Comparison of ENCODE assay signal across 19 mouse cellular contexts in the genomic region with DNA sequence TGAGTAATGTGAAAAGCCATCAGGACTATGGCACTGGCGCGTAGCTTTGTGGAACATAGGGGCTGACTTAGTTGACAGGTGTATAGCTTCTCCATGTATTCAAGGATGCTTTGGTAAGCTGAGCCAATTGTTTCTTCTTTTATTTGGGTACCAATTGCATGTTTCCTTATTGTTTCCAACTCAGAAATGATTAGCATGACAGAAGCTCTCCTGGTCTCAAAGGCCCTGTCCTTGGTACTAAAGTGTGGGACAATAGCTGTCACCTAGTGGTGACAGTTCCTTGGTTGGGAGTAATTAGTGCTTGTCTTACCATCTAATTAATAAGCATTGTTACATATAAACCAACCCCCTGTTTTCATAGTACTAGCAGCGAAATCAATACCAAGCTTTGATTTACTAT.
DNase-seq lines count a peak whose midpoint lies in the region; ATAC-seq and TF ChIP-seq lines count a peak whose summit lies in the region.
"Had no signal": no experiment of that assay in that cellular context is flagged by ENCODE, and none has a peak within 500 bp of the region (broad histone marks: within the 10 kb centered on the region; RNA-seq: fewer than 3 reads in every experiment).

No protein-coding gene starts in this region.

- H3K27ac ChIP-seq in forebrain, embryonic 14.5 days (ENCODE audit: low read depth, low read length), result no peak overlapping the region
- H3K27ac ChIP-seq in forebrain, embryonic 10.5 days, result no peak overlapping the region
- H3K27ac ChIP-seq in hindbrain, postnatal 0 days, result no peak overlapping the region
- H3K27ac ChIP-seq in hindbrain, embryonic 14.5 days, result no peak overlapping the region
- H3K27ac ChIP-seq in neural tube, embryonic 13.5 days (replicated peaks), result 0 out of 2 replicates have a peak overlapping the region, but pooled peaks have one; percentile 28
- no peak overlapping the region for H3K27ac ChIP-seq in neural tube, embryonic 15.5 days (replicated peaks)
- H3K27ac ChIP-seq: embryonic facial prominence, embryonic 15.5 days; heart, embryonic 13.5 days; hindbrain, embryonic 15.5 days had no signal

- no peaks in the 10 kb centered on the region for H3K9me3 ChIP-seq in forebrain, embryonic 14.5 days (replicated peaks; ENCODE audit: control insufficient read depth, low read length)
- H3K9me3 ChIP-seq in forebrain, embryonic 10.5 days, result no peaks in the 10 kb centered on the region
- no peaks in the 10 kb centered on the region for H3K9me3 ChIP-seq in hindbrain, postnatal 0 days (ENCODE audit: low read length)
- H3K9me3 ChIP-seq in hindbrain, embryonic 14.5 days (ENCODE audit: control insufficient read depth, low read length), result no peaks in the 10 kb centered on the region
- no peaks in the 10 kb centered on the region for H3K9me3 ChIP-seq in neural tube, embryonic 13.5 days
- no peaks in the 10 kb centered on the region for H3K9me3 ChIP-seq in neural tube, embryonic 15.5 days (replicated peaks)
- H3K9me3 ChIP-seq: embryonic facial prominence, embryonic 15.5 days; heart, embryonic 13.5 days; hindbrain, embryonic 15.5 days had no signal

- no peak overlapping the region for H3K9ac ChIP-seq in forebrain, embryonic 14.5 days (ENCODE audit: low read length)
- no peak overlapping the region for H3K9ac ChIP-seq in hindbrain, postnatal 0 days (replicated peaks; ENCODE audit: low read length)
- no peak overlapping the region for H3K9ac ChIP-seq in hindbrain, embryonic 14.5 days
- H3K9ac ChIP-seq in neural tube, embryonic 13.5 days, result no peak overlapping the region
- no peak overlapping the region for H3K9ac ChIP-seq in neural tube, embryonic 15.5 days (replicated peaks)
- H3K9ac ChIP-seq: embryonic facial prominence, embryonic 15.5 days; heart, embryonic 13.5 days; hindbrain, embryonic 15.5 days had no signal

- ATAC-seq in forebrain, embryonic 14.5 days, result peak; percentile 37; the same call in 1 of the 2 replicates
- no peak for ATAC-seq in hindbrain, postnatal 0 days
- no peak for ATAC-seq in hindbrain, embryonic 14.5 days (ENCODE audit: low FRiP score)
- ATAC-seq in neural tube, embryonic 13.5 days (ENCODE audit: low read depth), result no peak
- ATAC-seq in neural tube, embryonic 15.5 days (ENCODE audit: low FRiP score), result no peak

- H3K4me2 ChIP-seq in forebrain, embryonic 14.5 days (ENCODE audit: low read length), result no peak overlapping the region; the same call in 1 of the 2 replicates
- 0 out of 2 replicates have a peak overlapping the region, but pooled peaks have one; percentile 4 for H3K4me2 ChIP-seq in hindbrain, postnatal 0 days (ENCODE audit: low read depth, low read length)
- no peak overlapping the region; the same call in 1 of the 2 replicates for H3K4me2 ChIP-seq in hindbrain, embryonic 14.5 days (replicated peaks)
- 0 out of 2 replicates have a peak overlapping the region, but pooled peaks have one; percentile 6 for H3K4me2 ChIP-seq in neural tube, embryonic 13.5 days
- no peak overlapping the region for H3K4me2 ChIP-seq in neural tube, embryonic 15.5 days
- H3K4me2 ChIP-seq: embryonic facial prominence, embryonic 15.5 days; heart, embryonic 13.5 days; hindbrain, embryonic 15.5 days had no signal

- H3K4me3 ChIP-seq in forebrain, embryonic 14.5 days (ENCODE audit: low read depth, low read length), result no peak overlapping the region
- no peak overlapping the region for H3K4me3 ChIP-seq in forebrain, embryonic 10.5 days
- no peak overlapping the region for H3K4me3 ChIP-seq in hindbrain, postnatal 0 days (ENCODE audit: low read length)
- H3K4me3 ChIP-seq in hindbrain, embryonic 14.5 days (replicated peaks; ENCODE audit: low read length), result no peak overlapping the region
- H3K4me3 ChIP-seq in neural tube, embryonic 13.5 days, result no peak overlapping the region
- H3K4me3 ChIP-seq in neural tube, embryonic 15.5 days (replicated peaks), result no peak overlapping the region
- H3K4me3 ChIP-seq: embryonic facial prominence, embryonic 15.5 days; erythroblast, embryonic 14.5 days; heart, embryonic 13.5 days; hindbrain, embryonic 15.5 days had no signal

- no peaks in the 10 kb centered on the region for H3K27me3 ChIP-seq in forebrain, embryonic 14.5 days (replicated peaks; ENCODE audit: control insufficient read depth, insufficient read depth, low read length)
- no peaks in the 10 kb centered on the region for H3K27me3 ChIP-seq in forebrain, embryonic 10.5 days (ENCODE audit: poor library complexity, severe bottlenecking)
- no peaks in the 10 kb centered on the region for H3K27me3 ChIP-seq in hindbrain, postnatal 0 days (ENCODE audit: insufficient read depth, low read length)
- no peaks in the 10 kb centered on the region for H3K27me3 ChIP-seq in hindbrain, embryonic 14.5 days (ENCODE audit: control insufficient read depth, insufficient read depth, low read length)
- H3K27me3 ChIP-seq in neural tube, embryonic 13.5 days, result no peaks in the 10 kb centered on the region
- no peaks in the 10 kb centered on the region for H3K27me3 ChIP-seq in neural tube, embryonic 15.5 days (replicated peaks)
- H3K27me3 ChIP-seq: CH12.LX; embryonic facial prominence, embryonic 15.5 days; heart, embryonic 13.5 days; hindbrain, embryonic 15.5 days had no signal

- DNase-seq in forebrain, embryonic 14.5 days (ENCODE audit: low spot score), result peak; percentile 16
- no peak for DNase-seq in forebrain, embryonic 10.5 days (ENCODE audit: extremely low spot score, low spot score)
- DNase-seq in hindbrain, postnatal 0 days (ENCODE audit: low spot score), result no peak
- DNase-seq in hindbrain, embryonic 14.5 days (ENCODE audit: low spot score), result no peak
- DNase-seq in frontal cortex, postnatal 36 days (ENCODE audit: low spot score in 2 of 2), result no peak
- DNase-seq: adrenal gland, postnatal 10 days; cerebellum, adult 11 months; cerebellum, adult 8-10 months; embryo, embryonic 11 days; gastrocnemius, postnatal 36 days; heart, postnatal 36 days; kidney, adult 11 months had no signal

- WGBS in forebrain, embryonic 14.5 days, result 7% methylated on average over 3 of the region's 3 CpGs
- 53% methylated on average over 3 of the region's 3 CpGs for WGBS in forebrain, embryonic 10.5 days
- WGBS in hindbrain, postnatal 0 days, result 46% methylated on average over 3 of the region's 3 CpGs
- WGBS in hindbrain, embryonic 14.5 days, result 26% methylated on average over 3 of the region's 3 CpGs
- WGBS in neural tube, embryonic 13.5 days, result 29% methylated on average over 3 of the region's 3 CpGs
- WGBS in neural tube, embryonic 15.5 days, result 41% methylated on average over 3 of the region's 3 CpGs

- H3K4me1 ChIP-seq in forebrain, embryonic 14.5 days (ENCODE audit: control insufficient read depth, insufficient read depth, low read length), result peaks cover 9% of the 10 kb centered on the region
- H3K4me1 ChIP-seq in forebrain, embryonic 10.5 days, result peaks cover 26% of the 10 kb centered on the region
- H3K4me1 ChIP-seq in hindbrain, postnatal 0 days (ENCODE audit: insufficient read depth, low read length), result no peaks in the 10 kb centered on the region
- H3K4me1 ChIP-seq in hindbrain, embryonic 14.5 days (replicated peaks; ENCODE audit: control insufficient read depth, insufficient read depth, low read length), result no peaks in the 10 kb centered on the region
- peaks cover 44% of the 10 kb centered on the region for H3K4me1 ChIP-seq in neural tube, embryonic 13.5 days (replicated peaks)
- peaks cover 12% of the 10 kb centered on the region; the same call in 1 of the 2 replicates for H3K4me1 ChIP-seq in neural tube, embryonic 15.5 days
- H3K4me1 ChIP-seq: embryonic facial prominence, embryonic 15.5 days had no signal

- no peak for TF ChIP-seq CTCF in hindbrain, postnatal 0 days (IDR thresholded peaks at IDR 0.05; ENCODE audit: low read depth)

- H3K36me3 ChIP-seq in forebrain, embryonic 14.5 days (ENCODE audit: control insufficient read depth, insufficient read depth, low read length), result no peaks in the 10 kb centered on the region
- H3K36me3 ChIP-seq in forebrain, embryonic 10.5 days (replicated peaks), result no peaks in the 10 kb centered on the region
- H3K36me3 ChIP-seq in hindbrain, postnatal 0 days (ENCODE audit: insufficient read depth, low read length), result no peaks in the 10 kb centered on the region
- H3K36me3 ChIP-seq in hindbrain, embryonic 14.5 days (replicated peaks; ENCODE audit: control insufficient read depth, insufficient read depth), result no peaks in the 10 kb centered on the region
- no peaks in the 10 kb centered on the region for H3K36me3 ChIP-seq in neural tube, embryonic 13.5 days
- no peaks in the 10 kb centered on the region for H3K36me3 ChIP-seq in neural tube, embryonic 15.5 days
- H3K36me3 ChIP-seq: embryonic facial prominence, embryonic 15.5 days; hindbrain, embryonic 15.5 days had no signal

Comparison
In these comparisons a context has a peak if more than half of its experiments do, and no peak if none do; other contexts are left out.
1. H3K4me2 ChIP-seq: peak in hindbrain, postnatal 0 days (single experiment) and neural tube, embryonic 13.5 days (single experiment); none in forebrain, embryonic 14.5 days (single experiment), hindbrain, embryonic 14.5 days (single experiment) and neural tube, embryonic 15.5 days (single experiment).